Comparison of ENCODE assay signal across 8 mouse cellular contexts in genomic region chr8:116994016-116994716, GRCm38 (mm10). TPM values are rescaled to one million over a fixed set of nuclear protein-coding genes. Genes with fewer than 3 reads are reported as not detected.
DNase-seq lines count a peak whose midpoint lies in the region; ATAC-seq and TF ChIP-seq lines count a peak whose summit lies in the region.

No protein-coding gene starts in this region.

- ATAC-seq in heart, embryonic 12.5 days (ENCODE audit: insufficient number of reproducible peaks, low FRiP score) = no peak
- ATAC-seq in forebrain, embryonic 15.5 days (replicated peaks) = no peak

- H3K4me1 ChIP-seq in heart, embryonic 12.5 days (replicated peaks) = peaks cover 10% of the 10 kb centered on the region
- H3K4me1 ChIP-seq in ES-E14 (ENCODE audit: control insufficient read depth in 2 of 2, insufficient read depth in 2 of 2, low read length in 2 of 2, poor library complexity in 1 of 2) = peaks cover 3 to 7% of the 10 kb centered on the region in 2 experiments; a peak in 3 of 4 replicates
- peaks cover 16% of the 10 kb centered on the region for H3K4me1 ChIP-seq in forebrain, embryonic 15.5 days

- no peaks in the 10 kb centered on the region for H3K27me3 ChIP-seq in heart, embryonic 12.5 days (replicated peaks)
- no peaks in the 10 kb centered on the region for H3K27me3 ChIP-seq in forebrain, embryonic 15.5 days

- peaks cover 30% of the 10 kb centered on the region for H3K79me2 ChIP-seq in macrophage (ENCODE audit: inconsistent target)

- in situ Hi-C loops in ES-E14 (cut with MboI; ENCODE audit: low sequenced_read_pairs in 2 of 2, unreplicated experiment in 2 of 2) = no loop called here

- peak overlapping the region; percentile 34 for H3K9ac ChIP-seq in heart, embryonic 12.5 days
- H3K9ac ChIP-seq in ES-E14 (ENCODE audit: insufficient read depth, low read depth, low read length, poor library complexity, severe bottlenecking) = 0 out of 2 replicates have a peak overlapping the region, but pooled peaks have one; percentile 28
- peak overlapping the region; percentile 44; the same call in 1 of the 2 replicates for H3K9ac ChIP-seq in forebrain, embryonic 15.5 days (replicated peaks)

- no peaks in the 10 kb centered on the region for H3K9me3 ChIP-seq in heart, embryonic 12.5 days (replicated peaks)
- H3K9me3 ChIP-seq in ES-E14 (ENCODE audit: control insufficient read depth, insufficient read depth, low read depth, low read length) = no peaks in the 10 kb centered on the region
- H3K9me3 ChIP-seq in forebrain, embryonic 15.5 days = no peaks in the 10 kb centered on the region

- H3K27ac ChIP-seq in heart, embryonic 12.5 days (ENCODE audit: poor library complexity, severe bottlenecking) = peak overlapping the region; percentile 40; the same call in 1 of the 2 replicates
- H3K27ac ChIP-seq in ES-E14 (ENCODE audit: insufficient read depth, low read depth, low read length, poor library complexity, severe bottlenecking) (no peak overlapping the region; the same call in 1 of the 2 replicates), macrophage (no peak overlapping the region)
- H3K27ac ChIP-seq in forebrain, embryonic 15.5 days (replicated peaks) = 0 out of 2 replicates have a peak overlapping the region, but pooled peaks have one; percentile 16

- H3K4me2 ChIP-seq in heart, embryonic 12.5 days = peak overlapping the region; percentile 95
- peak overlapping the region; percentile 88 for H3K4me2 ChIP-seq in forebrain, embryonic 15.5 days (replicated peaks)

- H3K4me3 ChIP-seq in heart, embryonic 12.5 days = peak overlapping the region; percentile 75
- H3K4me3 ChIP-seq in ES-E14 (ENCODE audit: insufficient read depth in 1 of 2, low read depth in 1 of 2, low read length in 2 of 2, poor library complexity in 1 of 2, severe bottlenecking in 1 of 2) (peak overlapping the region; percentile 31 to 77; a peak in 3 of 4 replicates), macrophage (ENCODE audit: inconsistent target) (peak overlapping the region; percentile 18)
- peak overlapping the region; percentile 57 for H3K4me3 ChIP-seq in forebrain, embryonic 15.5 days

- no peak for DNase-seq in heart, adult 9 months (ENCODE audit: low spot score in 2 of 2)
- no peak for DNase-seq in ES-E14 (ENCODE audit: low read depth, low spot score)
- no peak for DNase-seq in ovary, adult 18-20 months (ENCODE audit: low spot score)
- no peak for DNase-seq in adrenal gland, postnatal 14 days
- DNase-seq in lung, postnatal 14 days = no peak

- 58% methylated on average over 11 of the region's 11 CpGs for WGBS in heart, embryonic 12.5 days
- WGBS in forebrain, embryonic 15.5 days = 63% methylated on average over 11 of the region's 11 CpGs
- 66% methylated on average over 11 of the region's 11 CpGs for WGBS in macrophage (ENCODE audit: missing documents)

- 0 out of 2 replicates have a peak, but pooled peaks cover 9% of the 10 kb centered on the region for H3K36me3 ChIP-seq in heart, embryonic 12.5 days
- peaks cover 6% of the 10 kb centered on the region; the same call in 1 of the 2 replicates for H3K36me3 ChIP-seq in ES-E14 (ENCODE audit: control insufficient read depth, insufficient read depth, low read length, poor library complexity, severe bottlenecking)
- no peaks in the 10 kb centered on the region for H3K36me3 ChIP-seq in forebrain, embryonic 15.5 days
- H3K36me3 ChIP-seq in macrophage (ENCODE audit: inconsistent target) = no peaks in the 10 kb centered on the region

TF ChIP-seq in ES-E14, 5 proteins besides CTCF, POLR2A, EP300 and RAD21:
- TF ChIP-seq ZNF384 (IDR thresholded peaks at IDR 0.05; ENCODE audit: low read depth, low read length) (no peak), ZC3H11A (IDR thresholded peaks at IDR 0.05; ENCODE audit: borderline replicate concordance, low read depth, low read length) (no peak), CHD2 (IDR thresholded peaks at IDR 0.05; ENCODE audit: low read depth, low read length) (no peak), MAFK (IDR thresholded peaks at IDR 0.05; ENCODE audit: insufficient read depth, low read depth, low read length) (no peak), HCFC1 (IDR thresholded peaks at IDR 0.05; ENCODE audit: borderline replicate concordance, insufficient read depth, low read length) (no peak)

RNA-seq across cellular contexts. Expression of gene Gcsh, which starts 0.8 kb away (rescaled TPM):
- 69.9 and 75.4 TPM in 2 replicates for polyA plus RNA-seq in heart, embryonic 12.5 days (2016; fragmentation: Nextera tagmentation; extraction: Ambion mirVana)
- 134 and 195 TPM in 2 replicates for total RNA-seq in ES-E14 (2012; rRNA removed)
- polyA plus RNA-seq in forebrain, embryonic 15.5 days (2015; fragmentation: Nextera tagmentation; extraction: Ambion mirVana) = 78.3 and 83.0 TPM in 2 replicates
- total RNA-seq in macrophage (2018; cell fraction: chromatin; rRNA removed) = 10 to 100 TPM in 4 of 26 experiments, 1 to 10 TPM in 21, under 1 TPM in 1; 0.96 to 17.0 (median 4.1) TPM
- total RNA-seq in macrophage (2018; cell fraction: cytosol; rRNA removed) = 10 to 100 TPM; 13.8 to 33.5 (median 25.1) TPM
- 10 to 100 TPM in 7 of 26 experiments, 1 to 10 TPM in 19; 1.8 to 27.4 (median 7.8) TPM for total RNA-seq in macrophage (2018; cell fraction: nucleus; rRNA removed)
- 26.8 to 67.0 TPM (median 34.5 TPM) in 3 replicates for polyA plus RNA-seq in macrophage (2018)
- total RNA-seq in adrenal gland, postnatal 14 days (2021) = 138 and 149 TPM in 2 replicates

RNA-seq across cellular contexts. Expression of gene 1700030J22Rik, which starts 15.4 kb away (rescaled TPM):
- polyA plus RNA-seq in heart, embryonic 12.5 days (2016; fragmentation: Nextera tagmentation; extraction: Ambion mirVana) = 1.0 and 1.1 TPM in 2 replicates
- 1.1 and 1.3 TPM in 2 replicates for total RNA-seq in ES-E14 (2012; rRNA removed)
- polyA plus RNA-seq in forebrain, embryonic 15.5 days (2015; fragmentation: Nextera tagmentation; extraction: Ambion mirVana) = 5.1 and 5.9 TPM in 2 replicates
- total RNA-seq in macrophage (2018; cell fraction: chromatin; rRNA removed) = 1 to 10 TPM in 12 of 26 experiments, under 1 TPM in 10, not detected in 4; 0.29 to 2.5 (median 1.2) TPM
- total RNA-seq in macrophage (2018; cell fraction: cytosol; rRNA removed) = 1 to 10 TPM in 11 of 26 experiments, under 1 TPM in 15; 0.14 to 1.4 (median 0.88) TPM
- 1 to 10 TPM in 12 of 26 experiments, under 1 TPM in 13, not detected in 1; 0.36 to 2.5 (median 0.92) TPM for total RNA-seq in macrophage (2018; cell fraction: nucleus; rRNA removed)
- polyA plus RNA-seq in macrophage (2018) = 0.57 to 1.3 TPM (median 0.98 TPM) in 3 replicates
- 1.0 and 1.3 TPM in 2 replicates for total RNA-seq in adrenal gland, postnatal 14 days (2021)

RNA-seq across cellular contexts. Expression of gene Atmin, which starts 51.0 kb away (rescaled TPM):
- polyA plus RNA-seq in heart, embryonic 12.5 days (2016; fragmentation: Nextera tagmentation; extraction: Ambion mirVana) = 11.4 and 11.7 TPM in 2 replicates
- total RNA-seq in ES-E14 (2012; rRNA removed) = 19.9 and 21.1 TPM in 2 replicates
- polyA plus RNA-seq in forebrain, embryonic 15.5 days (2015; fragmentation: Nextera tagmentation; extraction: Ambion mirVana) = 16.7 and 17.3 TPM in 2 replicates
- 1 to 10 TPM in 21 of 26 experiments, under 1 TPM in 5; 0.24 to 9.6 (median 2.9) TPM for total RNA-seq in macrophage (2018; cell fraction: chromatin; rRNA removed)
- total RNA-seq in macrophage (2018; cell fraction: cytosol; rRNA removed) = 10 to 100 TPM in 24 of 26 experiments, 1 to 10 TPM in 2; 7.8 to 23.1 (median 19.0) TPM
- total RNA-seq in macrophage (2018; cell fraction: nucleus; rRNA removed) = 10 to 100 TPM in 15 of 26 experiments, 1 to 10 TPM in 11; 2.7 to 22.7 (median 11.0) TPM
- polyA plus RNA-seq in macrophage (2018) = 13.1 to 14.3 TPM (median 13.5 TPM) in 3 replicates
- total RNA-seq in adrenal gland, postnatal 14 days (2021) = 17.7 and 20.2 TPM in 2 replicates

Comparison
In these comparisons a context has a peak if more than half of its experiments do, and no peak if none do; other contexts are left out.
1. H3K27ac ChIP-seq: peak in heart, embryonic 12.5 days (single experiment) and forebrain, embryonic 15.5 days (single experiment); none in ES-E14 (single experiment) and macrophage (single experiment).
2. H3K4me3 ChIP-seq: peak in every context shown above with its lines; median percentile 75 in heart, embryonic 12.5 days; 57 in forebrain, embryonic 15.5 days; 54 in ES-E14; 18 in macrophage.
3. Peak in every context shown above with its lines, with median percentiles within 50 percentile points of each other: H3K9ac ChIP-seq.